Mouse (Mus musculus): ENCODE results near the gene Crk.

DNA sequence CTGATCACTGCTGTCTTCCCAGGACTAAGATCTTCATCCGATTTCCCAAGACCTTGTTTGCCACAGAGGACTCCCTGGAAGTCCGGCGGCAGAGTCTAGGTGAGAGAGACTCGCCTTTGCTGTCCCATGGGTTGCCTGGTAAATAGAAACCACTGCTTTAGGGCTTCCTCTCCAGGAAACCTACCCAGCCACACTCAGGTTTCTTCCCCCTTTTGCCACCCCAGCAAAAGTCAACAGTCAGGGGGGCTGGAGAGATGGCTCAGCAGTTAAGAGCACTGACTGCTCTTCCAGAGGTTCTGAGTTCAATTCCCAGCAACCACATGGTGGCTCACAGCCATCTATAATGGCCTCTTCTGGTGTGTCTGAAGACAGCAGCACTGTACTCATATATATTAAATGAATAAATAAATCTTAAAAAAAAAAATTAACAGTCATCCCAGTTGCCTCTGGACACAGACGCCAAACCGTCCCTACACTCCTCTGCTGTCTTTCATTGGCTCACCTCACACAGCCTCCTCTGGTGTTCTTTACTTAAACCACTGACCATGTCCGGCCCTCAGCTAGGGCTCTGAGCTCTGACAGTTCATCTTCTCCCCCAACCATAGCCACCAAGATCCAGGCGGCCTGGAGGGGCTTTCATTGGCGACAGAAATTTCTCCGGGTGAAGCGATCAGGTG lies 9.7 kb upstream of the Crk start:
- TF ChIP-seq POLR2A (IDR thresholded peaks at IDR 0.05; ENCODE audit: control insufficient read depth, low read depth, low read length) (no peak), CTCF (IDR thresholded peaks at IDR 0.05; ENCODE audit: control insufficient read depth, insufficient read depth, insufficient replicate concordance, low read depth, low read length) (no peak)

Measured in testis, adult 2 months (tissue).